In genomic region chr5:76025996-76026665, GRCm38 (mm10) we compare ENCODE assay signal across 10 mouse cellular contexts. TPM values are rescaled to one million over a fixed set of nuclear protein-coding genes. Genes with fewer than 3 reads are reported as not detected.
A peak's percentile ranks its signal among the peaks of the same experiment; 100 is the strongest.
DNase-seq lines count a peak whose midpoint lies in the region; ATAC-seq and TF ChIP-seq lines count a peak whose summit lies in the region.
"Had no signal": no experiment of that assay in that cellular context is flagged by ENCODE, and none has a peak within 500 bp of the region (broad histone marks: within the 10 kb centered on the region; RNA-seq: fewer than 3 reads in every experiment).

No protein-coding gene starts in this region.

- no peak overlapping the region for H3K9ac ChIP-seq in forebrain, embryonic 16.5 days (replicated peaks; ENCODE audit: low read depth, low read length)
- H3K9ac ChIP-seq: hindbrain, embryonic 15.5 days; midbrain, embryonic 12.5 days had no signal

- H3K4me1 ChIP-seq in lung, adult 2 months (ENCODE audit: control insufficient read depth, insufficient read depth, low read length) = peaks cover 3% of the 10 kb centered on the region
- H3K4me1 ChIP-seq in forebrain, embryonic 16.5 days (replicated peaks; ENCODE audit: control insufficient read depth, insufficient read depth, low read length) = no peaks in the 10 kb centered on the region
- H3K4me1 ChIP-seq: hindbrain, embryonic 15.5 days had no signal

- ATAC-seq in forebrain, embryonic 16.5 days = no peak

- TF ChIP-seq CTCF in lung, adult 2 months (IDR thresholded peaks at IDR 0.05; ENCODE audit: insufficient read depth, low read length) = peak; percentile 25; the same call in 1 of the 2 replicates

- peak; percentile 22 to 39 for DNase-seq in frontal cortex, postnatal 36 days (ENCODE audit: low spot score in 2 of 2)
- no peak for DNase-seq in frontal cortex, postnatal 14 days (ENCODE audit: low spot score in 2 of 2)
- peak; percentile 14 for DNase-seq in right cerebral cortex, adult 18-20 months
- no peak for DNase-seq in right cerebral cortex, postnatal 4 days
- DNase-seq in c-Kit-positive CD71-positive TER-119-positive erythroid progenitor cells, embryonic 14.5 days (ENCODE audit: low spot score) = peak; percentile 23
- peak; percentile 25 for DNase-seq in lung, adult 2 months
- no peak for DNase-seq in spleen, postnatal 4 days (ENCODE audit: low spot score in 2 of 2)

- H3K27ac ChIP-seq in forebrain, embryonic 16.5 days (ENCODE audit: low read length) = no peak overlapping the region
- H3K27ac ChIP-seq: hindbrain, embryonic 15.5 days; midbrain, embryonic 12.5 days had no signal

- no peak overlapping the region for H3K4me2 ChIP-seq in forebrain, embryonic 16.5 days (ENCODE audit: low read length)
- H3K4me2 ChIP-seq: hindbrain, embryonic 15.5 days; midbrain, embryonic 12.5 days had no signal

- no peak overlapping the region for H3K4me3 ChIP-seq in lung, adult 2 months (replicated peaks; ENCODE audit: extremely low read depth, low read depth, low read length)
- no peak overlapping the region for H3K4me3 ChIP-seq in forebrain, embryonic 16.5 days (replicated peaks; ENCODE audit: low read length)
- H3K4me3 ChIP-seq: hindbrain, embryonic 15.5 days; midbrain, embryonic 12.5 days had no signal

- H3K36me3 ChIP-seq in forebrain, embryonic 16.5 days (ENCODE audit: control insufficient read depth, insufficient read depth) = no peaks in the 10 kb centered on the region
- H3K36me3 ChIP-seq: hindbrain, embryonic 15.5 days; midbrain, embryonic 12.5 days had no signal

- no peaks in the 10 kb centered on the region for H3K9me3 ChIP-seq in forebrain, embryonic 16.5 days (ENCODE audit: control insufficient read depth, low read length)
- H3K9me3 ChIP-seq: hindbrain, embryonic 15.5 days; midbrain, embryonic 12.5 days had no signal

- H3K27me3 ChIP-seq in forebrain, embryonic 16.5 days (replicated peaks; ENCODE audit: control insufficient read depth, insufficient read depth, low read length) = no peaks in the 10 kb centered on the region
- H3K27me3 ChIP-seq: hindbrain, embryonic 15.5 days; midbrain, embryonic 12.5 days had no signal

- 46% methylated on average over 4 of the region's 4 CpGs for WGBS in lung, adult 2 months
- 62% methylated on average over 4 of the region's 4 CpGs for WGBS in forebrain, embryonic 16.5 days

- no peak for TF ChIP-seq POLR2A in lung, adult 2 months (IDR thresholded peaks at IDR 0.05; ENCODE audit: borderline replicate concordance, extremely low read depth, low read depth, low read length)

RNA-seq across cellular contexts. Expression of gene Kdr, which starts 47.9 kb away (rescaled TPM):
- 71.7 and 106 TPM in 2 replicates for polyA plus RNA-seq in lung, adult 2 months (2012; rRNA removed)
- polyA plus RNA-seq in forebrain, embryonic 16.5 days (2015; fragmentation: Nextera tagmentation; extraction: Ambion mirVana) = 22.8 and 26.0 TPM in 2 replicates

Comparison
In these comparisons a context has a peak if more than half of its experiments do, and no peak if none do; other contexts are left out.
1. DNase-seq: peak in frontal cortex, postnatal 36 days (2 of 2), right cerebral cortex, adult 18-20 months (single experiment), c-Kit-positive CD71-positive TER-119-positive erythroid progenitor cells, embryonic 14.5 days (single experiment) and lung, adult 2 months (single experiment); none in frontal cortex, postnatal 14 days (0 of 2), right cerebral cortex, postnatal 4 days (single experiment) and spleen, postnatal 4 days (0 of 2).